Mouse (Mus musculus): ENCODE measurements around the gene Mybph.

DNA sequence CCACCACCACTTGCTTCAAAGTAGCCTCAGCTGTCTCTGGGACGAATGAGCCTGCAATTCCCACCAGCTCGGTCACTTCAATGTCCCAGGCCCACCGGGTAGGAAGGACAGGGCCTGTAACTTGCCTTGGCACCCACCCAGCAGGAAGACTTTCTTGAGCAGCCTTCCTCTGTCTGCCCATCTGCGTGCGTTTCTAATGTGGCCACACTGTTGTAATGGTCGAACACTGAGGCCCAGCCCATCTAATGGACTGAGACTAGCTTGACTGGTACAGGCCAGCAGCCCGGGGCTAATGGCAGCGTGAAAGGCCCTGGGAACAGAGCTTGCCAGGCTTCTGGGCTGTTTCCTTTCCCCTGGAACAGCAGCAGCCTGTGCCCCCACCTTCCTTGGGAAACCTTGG, 39.1 kb downstream of the Mybph start:
- TF ChIP-seq CTCF (conservative IDR thresholded peaks at IDR 0.05; ENCODE audit: insufficient read depth, insufficient read length, low read depth, low read length), result no peak
- TF ChIP-seq POLR2A (IDR thresholded peaks at IDR 0.05; ENCODE audit: low read depth, low read length), result no peak

Measured in kidney, adult 2 months (tissue).